Mouse (Mus musculus) midbrain, embryonic 11.5 days (tissue): ENCODE data around the gene Spata20. TPM values are rescaled to one million over a fixed set of nuclear protein-coding genes. Genes with fewer than 3 reads are reported as not detected.

Experiments
- ATAC-seq: fragments of 200-750 bp; cut with Nextera tagmentation; 2 replicates; pipeline ENCODE4 v1.8.0; 2017; ENCODE audit warnings: moderate TSS enrichment, moderate library complexity; ENCODE audit not compliant: low FRiP score
- DNase-seq: peaks from one replicate; pipeline ENCODE4 v3.0.0; 2015; ENCODE audit warnings: low spot score; ENCODE audit errors: missing footprints
- H3K27ac ChIP-seq: fragments of 300-500 bp; sonication (generic); 2 replicates; pipeline ENCODE4 v1.5.1; 2014; ENCODE audit warnings: low read depth, low read length
- H3K27me3 ChIP-seq: fragments of 300-500 bp; sonication (generic); 2 replicates; pipeline ENCODE4 v1.6.1; 2014; ENCODE audit warnings: mild to moderate bottlenecking, low read length, moderate library complexity, mixed read lengths; ENCODE audit not compliant: control insufficient read depth, insufficient read depth
- H3K36me3 ChIP-seq: fragments of 300-500 bp; sonication (generic); 2 replicates; pipeline ENCODE4 v1.6.1; 2014; ENCODE audit warnings: mild to moderate bottlenecking, low read length, moderate library complexity, mixed read lengths; ENCODE audit not compliant: control insufficient read depth, insufficient read depth
- H3K4me1 ChIP-seq: fragments of 300-500 bp; sonication (generic); 2 replicates; pipeline ENCODE4 v1.6.1; 2014; ENCODE audit warnings: low read length; ENCODE audit not compliant: control insufficient read depth, insufficient read depth
- H3K4me2 ChIP-seq: fragments of 300-500 bp; sonication (generic); 2 replicates; pipeline ENCODE4 v1.6.1; 2014; ENCODE audit warnings: mild to moderate bottlenecking, moderate library complexity
- H3K4me3 ChIP-seq: fragments of 300-500 bp; sonication (generic); 2 replicates; pipeline ENCODE4 v1.5.1; 2014; ENCODE audit warnings: low read depth, low read length
- H3K9ac ChIP-seq: fragments of 300-500 bp; sonication (generic); 2 replicates; pipeline ENCODE4 v1.6.1; 2014; ENCODE audit warnings: low read length
- H3K9me3 ChIP-seq: fragments of 300-500 bp; sonication (generic); 2 replicates; pipeline ENCODE4 v1.6.1; 2016; ENCODE audit warnings: low read length; ENCODE audit not compliant: control insufficient read depth
- WGBS: fragments of 180-500 bp; shearing (Covaris S2); extraction: QIAGEN DNeasy Blood & Tissue Kit; methylation state at CpG from one replicate; pipeline ENCODE4 v1.1.7; 2014; 5-methylcytosine and 5-hydroxymethylcytosine counted together
- polyA plus RNA-seq: library from polyadenylated mRNA; unstranded; fragments of >200 nt; fragmentation: Nextera tagmentation; extraction: Ambion mirVana; gene quantifications from 2 replicates; pipeline ENCODE4 v1.2.1, GENCODE M21; 2014

The Spata20 gene
- polyA plus RNA-seq, 1 experiment from 2014 or later: not detected

GRCm38 (mm10) chr11:94499661-94500152, 13.7 kb upstream of the Spata20 start, which contains the start of gene Epn3:
TSS of gene Epn3 (minus strand) at chr11:94499974.
- H3K27me3 ChIP-seq: peaks cover 12% of the 10 kb centered on the region; the same call in 1 of the 2 replicates
- H3K27ac ChIP-seq: no peak within 1 kb of the TSS
- DNase-seq: peak; percentile 88
- ATAC-seq: peak; percentile 38; the same call in 1 of the 2 replicates
- no peaks in the 10 kb centered on the region for H3K36me3 ChIP-seq
- no peaks in the 10 kb centered on the region for H3K9me3 ChIP-seq
- peak within 1 kb of the TSS; percentile 51 for H3K9ac ChIP-seq
- H3K4me3 ChIP-seq: peak within 1 kb of the TSS; percentile 26
- peaks cover 13% of the 10 kb centered on the region for H3K4me1 ChIP-seq
- H3K4me2 ChIP-seq: peak within 1 kb of the TSS; percentile 57
- under 1% methylated on average over 23 of the region's 26 CpGs for WGBS

- H3K36me3 ChIP-seq: no peaks in the 10 kb centered on the region
- 3% methylated on average over 2 of the region's 2 CpGs for WGBS
- no peak for DNase-seq
- no peak overlapping the region for H3K27ac ChIP-seq
- H3K4me3 ChIP-seq: no peak overlapping the region
- ATAC-seq: peak; percentile 54
- peaks cover 12% of the 10 kb centered on the region; the same call in 1 of the 2 replicates for H3K27me3 ChIP-seq
- peak overlapping the region; percentile 57 for H3K4me2 ChIP-seq
- no peaks in the 10 kb centered on the region for H3K9me3 ChIP-seq
- H3K9ac ChIP-seq: no peak overlapping the region
- peaks cover 13% of the 10 kb centered on the region for H3K4me1 ChIP-seq
Observed at GRCm38 (mm10) chr11:94499035-94499434, 13.1 kb upstream of the Spata20 start.

DNA sequence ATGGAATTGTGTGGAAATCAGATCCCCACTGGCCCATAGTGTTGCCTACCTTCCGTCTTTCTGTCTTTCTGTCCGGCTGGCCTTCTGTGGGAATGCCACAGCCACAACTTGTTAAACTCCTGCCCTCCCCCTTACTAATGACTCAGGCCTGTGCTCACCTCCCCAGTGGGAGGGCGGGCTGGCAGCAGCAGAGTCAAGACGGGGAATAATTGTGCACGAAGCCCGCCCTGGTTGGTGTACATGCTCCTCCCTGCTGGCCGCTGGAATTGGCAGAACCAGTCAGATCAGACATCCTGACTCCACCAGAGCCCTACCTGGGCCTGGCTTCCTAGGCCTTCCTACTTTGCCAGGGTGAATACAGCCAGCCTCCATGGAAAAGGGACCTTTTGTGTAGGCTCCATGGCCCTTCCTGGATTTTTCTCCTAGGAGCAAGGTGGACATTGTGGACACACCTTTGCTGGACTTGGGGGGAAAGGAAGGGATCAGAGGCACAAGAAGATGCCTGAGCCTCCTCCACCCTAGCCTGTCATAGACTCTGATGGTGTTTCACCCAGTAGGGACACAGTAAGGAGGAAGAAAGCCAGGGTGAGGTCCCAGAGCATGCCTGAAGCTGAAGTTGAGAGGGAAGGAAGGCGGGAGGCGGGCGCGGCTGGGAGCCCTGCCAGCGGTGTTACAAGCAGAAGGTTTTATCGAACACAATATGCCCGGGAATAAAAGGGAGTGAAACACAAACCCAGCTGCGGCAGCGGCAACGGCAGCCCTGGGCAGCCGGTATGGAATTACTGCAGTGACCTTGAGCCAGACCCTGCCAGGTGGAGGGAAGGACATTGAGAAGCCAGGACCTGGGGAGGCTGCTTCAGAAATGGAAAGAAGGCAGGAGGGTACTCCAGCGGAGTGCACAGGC, 12.4 kb upstream of the Spata20 start:
- ATAC-seq: no peak
- Histone ChIP-seq H3K4me1 (peaks cover 13% of the 10 kb centered on the region), H3K9me3 (no peaks in the 10 kb centered on the region), H3K27me3 (peaks cover 12% of the 10 kb centered on the region; the same call in 1 of the 2 replicates), H3K9ac (no peak overlapping the region), H3K4me2 (no peak overlapping the region), H3K4me3 (no peak overlapping the region), H3K27ac (no peak overlapping the region), H3K36me3 (no peaks in the 10 kb centered on the region)
- DNase-seq: no peak
- WGBS: 20% methylated on average over 19 of the region's 19 CpGs

DNA sequence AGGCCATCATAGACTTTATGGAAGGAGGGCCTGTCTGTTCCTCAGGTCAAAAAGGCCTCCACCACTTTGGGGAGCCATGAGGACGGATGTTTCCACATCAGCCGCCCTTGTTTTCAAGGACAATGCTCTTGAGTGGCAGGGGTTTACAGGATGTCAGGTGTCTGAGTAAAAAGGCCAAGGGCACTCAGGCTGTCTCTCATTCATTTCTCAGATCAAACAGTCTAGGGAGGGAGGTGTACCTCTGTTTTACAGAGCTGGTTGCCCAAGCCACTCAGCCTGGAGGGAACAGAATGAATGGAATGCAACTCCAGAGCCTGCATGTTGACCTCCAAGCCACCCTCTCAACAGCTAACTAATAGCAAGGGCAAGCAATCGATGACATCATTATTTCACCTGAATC, 9.4 kb upstream of the Spata20 start:
- Histone ChIP-seq H3K4me2 (no peak overlapping the region), H3K27ac (no peak overlapping the region), H3K4me3 (no peak overlapping the region), H3K27me3 (peaks cover 27% of the 10 kb centered on the region), H3K9ac (no peak overlapping the region), H3K36me3 (no peaks in the 10 kb centered on the region), H3K4me1 (peaks cover 18% of the 10 kb centered on the region), H3K9me3 (no peaks in the 10 kb centered on the region)
- DNase-seq (no peak), ATAC-seq (no peak)
- 77% methylated on average over 3 of the region's 3 CpGs for WGBS

DNA sequence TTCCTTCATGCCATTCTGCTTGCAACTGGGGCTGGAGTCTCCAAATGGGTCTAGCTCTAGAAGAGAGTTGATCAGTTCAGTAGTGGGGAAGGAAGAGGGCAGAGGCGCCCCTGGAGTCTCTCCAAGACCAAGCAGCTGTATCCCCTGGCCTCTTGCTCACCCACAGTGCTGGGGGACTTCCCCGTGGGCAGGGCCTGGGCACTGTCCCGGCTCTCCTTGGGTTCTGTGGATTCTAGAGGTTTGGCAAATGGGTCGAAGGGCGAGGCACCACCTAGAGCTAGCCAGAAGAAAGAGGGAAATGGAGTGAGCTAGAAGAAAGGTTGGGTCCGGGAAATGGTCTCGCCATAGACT, 5.7 kb upstream of the Spata20 start:
- no peaks in the 10 kb centered on the region for H3K36me3 ChIP-seq
- no peak for DNase-seq
- no peaks in the 10 kb centered on the region for H3K9me3 ChIP-seq
- 70% methylated on average over 7 of the region's 7 CpGs for WGBS
- H3K9ac ChIP-seq: no peak overlapping the region
- ATAC-seq: no peak
- no peak overlapping the region for H3K27ac ChIP-seq
- peaks cover 16% of the 10 kb centered on the region for H3K27me3 ChIP-seq
- no peak overlapping the region for H3K4me2 ChIP-seq
- no peak overlapping the region; the same call in 1 of the 2 replicates for H3K4me3 ChIP-seq
- peaks cover 5% of the 10 kb centered on the region for H3K4me1 ChIP-seq

DNA sequence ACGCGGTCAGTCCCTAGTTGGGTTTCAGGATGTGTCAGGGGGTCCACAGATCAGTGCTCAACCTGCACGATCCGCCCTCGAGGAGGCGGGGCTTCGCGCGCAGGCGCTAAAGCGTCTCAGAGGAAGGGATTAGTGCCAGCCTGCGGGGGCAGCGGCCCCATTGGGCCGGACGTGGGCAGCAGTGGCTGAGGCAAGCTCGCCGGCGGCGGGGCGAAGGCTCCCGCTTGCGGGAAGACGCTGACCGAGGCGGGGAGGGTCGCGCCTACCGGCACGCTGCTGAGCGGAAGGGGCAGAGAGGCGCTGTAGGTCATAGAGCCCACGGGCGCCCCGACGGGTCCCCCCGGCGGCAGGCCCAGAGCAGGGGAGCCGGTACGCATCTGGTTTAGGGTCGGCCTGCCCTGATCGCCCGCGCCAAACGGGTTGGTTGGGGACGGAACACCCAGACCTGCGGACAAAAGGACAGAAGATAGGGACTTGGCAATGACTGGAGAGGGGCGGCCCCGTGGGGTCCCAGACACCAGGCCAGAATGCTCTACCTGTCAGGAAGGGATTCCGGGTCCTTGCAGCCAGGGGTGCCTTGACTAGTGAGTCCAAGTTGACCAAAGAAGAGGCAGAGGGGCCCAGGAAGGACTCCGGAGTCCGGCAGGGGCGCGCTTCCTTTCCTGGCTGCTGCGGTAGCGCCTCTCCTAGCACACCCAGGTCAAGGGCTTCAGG, 5.2 kb upstream of the Spata20 start:
- H3K4me2 ChIP-seq: peak overlapping the region; percentile 72
- no peak overlapping the region for H3K27ac ChIP-seq
- WGBS: 5% methylated on average over 55 of the region's 55 CpGs
- peak overlapping the region; percentile 52 for H3K4me3 ChIP-seq
- H3K36me3 ChIP-seq: no peaks in the 10 kb centered on the region
- peaks cover 5% of the 10 kb centered on the region for H3K4me1 ChIP-seq
- H3K27me3 ChIP-seq: peaks cover 16% of the 10 kb centered on the region
- H3K9ac ChIP-seq: peak overlapping the region; percentile 72
- no peaks in the 10 kb centered on the region for H3K9me3 ChIP-seq
- DNase-seq (peak; percentile 95), ATAC-seq (peak; percentile 72)

- Histone ChIP-seq H3K27me3 (peaks cover 16% of the 10 kb centered on the region), H3K27ac (no peak overlapping the region), H3K36me3 (no peaks in the 10 kb centered on the region), H3K9me3 (no peaks in the 10 kb centered on the region), H3K4me2 (no peak overlapping the region), H3K9ac (no peak overlapping the region), H3K4me1 (peaks cover 5% of the 10 kb centered on the region), H3K4me3 (no peak overlapping the region)
- no peak for DNase-seq
- no peak for ATAC-seq
- 40% methylated on average over 4 of the region's 4 CpGs for WGBS
Observed at GRCm38 (mm10) chr11:94489745-94490144, 3.8 kb upstream of the Spata20 start.

DNA sequence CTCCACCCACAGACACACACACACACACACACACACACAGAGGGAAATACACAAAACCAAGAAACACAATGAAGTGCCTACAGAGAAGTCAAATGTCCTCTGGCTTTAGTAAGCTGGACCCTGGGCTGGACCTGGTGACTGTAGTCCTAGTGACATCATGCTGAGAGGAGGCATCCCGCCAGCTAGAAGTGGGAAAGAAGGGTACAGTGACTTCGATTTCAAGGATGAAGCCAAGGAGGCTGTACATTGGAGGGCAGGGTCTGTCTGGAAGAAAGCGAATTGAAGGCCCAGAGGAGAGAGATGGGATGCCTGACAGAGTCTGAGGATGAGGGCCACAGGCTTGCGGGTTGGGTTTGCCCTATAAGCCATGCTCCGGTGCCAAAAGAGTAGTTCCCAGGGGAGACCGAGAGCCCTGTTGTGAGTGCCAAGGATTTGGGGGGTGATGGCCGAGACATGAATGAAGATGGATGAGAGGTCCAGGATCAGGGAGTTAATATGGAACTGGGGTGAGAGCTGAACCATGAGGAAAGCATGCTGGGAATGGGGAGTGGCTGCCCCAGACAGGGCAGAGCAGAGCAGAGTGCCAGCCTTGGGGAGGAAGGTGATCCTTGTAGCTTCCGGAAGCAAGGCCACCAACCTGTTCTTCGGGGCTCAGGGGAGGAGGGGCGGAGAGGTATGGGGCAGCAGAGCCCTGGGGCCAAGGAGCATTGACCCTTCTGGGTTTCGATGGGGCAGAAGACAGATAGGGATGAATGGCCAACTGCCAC, 3.0 kb upstream of the Spata20 start:
- DNase-seq: no peak
- Histone ChIP-seq H3K9me3 (no peaks in the 10 kb centered on the region), H3K4me2 (no peak overlapping the region), H3K27me3 (peaks cover 16% of the 10 kb centered on the region), H3K4me1 (peaks cover 5% of the 10 kb centered on the region), H3K36me3 (no peaks in the 10 kb centered on the region), H3K4me3 (no peak overlapping the region), H3K27ac (no peak overlapping the region), H3K9ac (no peak overlapping the region)
- 87% methylated on average over 11 of the region's 11 CpGs for WGBS
- no peak for ATAC-seq
